ENCODE assay signal across 8 mouse cellular contexts in the genomic region with DNA sequence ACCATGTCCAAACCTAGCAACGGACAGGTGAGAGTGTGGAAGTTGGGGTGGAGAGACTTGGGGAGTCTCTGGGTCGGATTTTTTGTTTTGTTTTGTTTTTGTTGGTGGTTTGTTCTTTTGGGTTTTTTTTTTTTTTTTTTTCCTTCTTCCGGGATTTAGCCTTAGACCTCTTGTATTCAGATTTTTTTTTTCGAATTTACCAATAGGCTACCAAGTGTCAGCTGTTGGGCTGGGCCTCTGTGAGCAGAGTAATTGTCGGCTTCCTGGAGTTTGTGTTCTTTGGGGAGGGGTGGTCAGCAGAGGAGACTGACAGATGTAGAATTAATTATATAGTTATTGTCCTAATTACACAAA. TPM values are rescaled to one million over a fixed set of nuclear protein-coding genes. Genes with fewer than 3 reads are reported as not detected.
DNase-seq lines count a peak whose midpoint lies in the region; ATAC-seq and TF ChIP-seq lines count a peak whose summit lies in the region.

No protein-coding gene starts in this region.

- H3K4me3 ChIP-seq in spleen, adult 2 months (ENCODE audit: extremely low read depth, insufficient read depth, insufficient read length), result peak overlapping the region; percentile 82
- peak overlapping the region; percentile 94 for H3K4me3 ChIP-seq in forebrain, embryonic 11.5 days (ENCODE audit: low read depth, low read length)
- peak overlapping the region; percentile 92 for H3K4me3 ChIP-seq in kidney, embryonic 14.5 days (ENCODE audit: low read length)
- H3K4me3 ChIP-seq in midbrain, embryonic 11.5 days (ENCODE audit: low read depth, low read length), result peak overlapping the region; percentile 95

- peaks cover 5% of the 10 kb centered on the region; the same call in 1 of the 2 replicates for H3K4me1 ChIP-seq in spleen, adult 2 months (ENCODE audit: control insufficient read depth, insufficient read depth, insufficient read length)
- peaks cover 7% of the 10 kb centered on the region for H3K4me1 ChIP-seq in forebrain, embryonic 11.5 days (replicated peaks; ENCODE audit: control insufficient read depth, insufficient read depth, low read length)
- peaks cover 13% of the 10 kb centered on the region for H3K4me1 ChIP-seq in kidney, embryonic 14.5 days (ENCODE audit: control insufficient read depth, insufficient read depth, low read length)
- H3K4me1 ChIP-seq in midbrain, embryonic 11.5 days (ENCODE audit: control insufficient read depth, insufficient read depth, low read length), result peaks cover 21% of the 10 kb centered on the region

- WGBS in spleen, adult 2 months, result 1% methylated on average over 5 of the region's 5 CpGs
- 2% methylated on average over 5 of the region's 5 CpGs for WGBS in forebrain, embryonic 11.5 days
- WGBS in kidney, embryonic 14.5 days, result under 1% methylated on average over 5 of the region's 5 CpGs
- 7% methylated on average over 5 of the region's 5 CpGs for WGBS in midbrain, embryonic 11.5 days

- H3K27ac ChIP-seq in spleen, adult 2 months (ENCODE audit: insufficient read depth, low read length), result peak overlapping the region; percentile 87
- peak overlapping the region; percentile 94; the same call in 1 of the 2 replicates for H3K27ac ChIP-seq in forebrain, embryonic 11.5 days (ENCODE audit: low read depth, low read length)
- H3K27ac ChIP-seq in kidney, embryonic 14.5 days (ENCODE audit: low read depth, low read length), result peak overlapping the region; percentile 97
- no peak overlapping the region for H3K27ac ChIP-seq in midbrain, embryonic 11.5 days (ENCODE audit: low read depth, low read length)

- peak overlapping the region; percentile 98 for H3K9ac ChIP-seq in forebrain, embryonic 11.5 days (ENCODE audit: low read length)
- peak overlapping the region; percentile 93 for H3K9ac ChIP-seq in kidney, embryonic 14.5 days (ENCODE audit: low read depth, low read length)
- H3K9ac ChIP-seq in midbrain, embryonic 11.5 days (ENCODE audit: low read length), result peak overlapping the region; percentile 99

- H3K27me3 ChIP-seq in spleen, adult 2 months (ENCODE audit: control insufficient read depth, insufficient read depth, low read length), result no peaks in the 10 kb centered on the region
- no peaks in the 10 kb centered on the region for H3K27me3 ChIP-seq in forebrain, embryonic 11.5 days (ENCODE audit: control insufficient read depth, insufficient read depth, low read length)
- no peaks in the 10 kb centered on the region for H3K27me3 ChIP-seq in kidney, embryonic 14.5 days (ENCODE audit: control insufficient read depth, insufficient read depth, low read length)
- H3K27me3 ChIP-seq in midbrain, embryonic 11.5 days (ENCODE audit: control insufficient read depth, insufficient read depth, low read length), result no peaks in the 10 kb centered on the region

- H3K4me2 ChIP-seq in forebrain, embryonic 11.5 days (ENCODE audit: low read depth, low read length, severe bottlenecking), result peak overlapping the region; percentile 98
- H3K4me2 ChIP-seq in kidney, embryonic 14.5 days (replicated peaks; ENCODE audit: low read depth, low read length), result peak overlapping the region; percentile 90
- H3K4me2 ChIP-seq in midbrain, embryonic 11.5 days, result peak overlapping the region; percentile 98

- TF ChIP-seq CTCF in spleen, adult 2 months (IDR thresholded peaks at IDR 0.05; ENCODE audit: extremely low read depth, insufficient read depth, insufficient read length, insufficient replicate concordance), result no peak

- H3K36me3 ChIP-seq in spleen, adult 2 months (ENCODE audit: control insufficient read depth, insufficient read depth, low read length), result peaks cover 12% of the 10 kb centered on the region
- peaks cover 15% of the 10 kb centered on the region; the same call in 1 of the 2 replicates for H3K36me3 ChIP-seq in forebrain, embryonic 11.5 days (ENCODE audit: control insufficient read depth, insufficient read depth, low read length)
- H3K36me3 ChIP-seq in kidney, embryonic 14.5 days (ENCODE audit: control insufficient read depth, insufficient read depth, low read length), result peaks cover 32% of the 10 kb centered on the region
- peaks cover 24% of the 10 kb centered on the region for H3K36me3 ChIP-seq in midbrain, embryonic 11.5 days (ENCODE audit: control insufficient read depth, insufficient read depth, low read length)

- no peaks in the 10 kb centered on the region for H3K9me3 ChIP-seq in forebrain, embryonic 11.5 days (ENCODE audit: control insufficient read depth, low read length)
- H3K9me3 ChIP-seq in kidney, embryonic 14.5 days (ENCODE audit: control insufficient read depth, low read length), result no peaks in the 10 kb centered on the region
- H3K9me3 ChIP-seq in midbrain, embryonic 11.5 days (ENCODE audit: control insufficient read depth, low read length), result no peaks in the 10 kb centered on the region

- no peak for TF ChIP-seq POLR2A in spleen, adult 2 months (IDR thresholded peaks at IDR 0.05; ENCODE audit: low read depth, low read length)

- no peak for ATAC-seq in forebrain, embryonic 11.5 days (replicated peaks; ENCODE audit: low FRiP score)
- ATAC-seq in kidney, embryonic 14.5 days (ENCODE audit: low FRiP score, low TSS enrichment), result no peak
- no peak for ATAC-seq in midbrain, embryonic 11.5 days (ENCODE audit: low FRiP score)
- ATAC-seq in cerebellum, adult (ENCODE audit: insufficient number of reproducible peaks, low FRiP score, low TSS enrichment), result no peak

- DNase-seq in spleen, adult 2 months (ENCODE audit: low read depth in 1 of 2, low spot score in 2 of 2), result no peak
- DNase-seq in spleen, postnatal 10 days (ENCODE audit: low spot score in 2 of 2), result no peak
- no peak for DNase-seq in forebrain, embryonic 11.5 days (ENCODE audit: low spot score)
- DNase-seq in midbrain, embryonic 11.5 days (ENCODE audit: low spot score, missing footprints), result no peak
- DNase-seq in layer of hippocampus, adult 9-10 months (ENCODE audit: low spot score), result no peak
- DNase-seq in thymus, postnatal 0 days (ENCODE audit: low spot score), result no peak

RNA-seq across cellular contexts. Expression of a gene that starts 1.6 kb away (rescaled TPM):
- 200 and 246 TPM in 2 replicates for polyA plus RNA-seq in spleen, adult 2 months (2012; rRNA removed)
- polyA plus RNA-seq in forebrain, embryonic 11.5 days (2014; fragmentation: Nextera tagmentation; extraction: Ambion mirVana), result 90.4 and 96.8 TPM in 2 replicates
- polyA plus RNA-seq in kidney, embryonic 14.5 days (2014; fragmentation: Nextera tagmentation; extraction: Ambion mirVana), result 70.5 and 76.9 TPM in 2 replicates
- polyA plus RNA-seq in midbrain, embryonic 11.5 days (2014; fragmentation: Nextera tagmentation; extraction: Ambion mirVana), result 56.9 and 60.5 TPM in 2 replicates
- polyA plus RNA-seq in thymus, postnatal 0 days (2015; fragmentation: Nextera tagmentation; extraction: Ambion mirVana), result 38.6 and 47.9 TPM in 2 replicates

RNA-seq across cellular contexts. Expression of a gene that starts 1.8 kb away (rescaled TPM):
- polyA plus RNA-seq in spleen, adult 2 months (2012; rRNA removed), result 15.9 and 16.0 TPM in 2 replicates
- 1.1 and 1.7 TPM in 2 replicates for polyA plus RNA-seq in forebrain, embryonic 11.5 days (2014; fragmentation: Nextera tagmentation; extraction: Ambion mirVana)
- 1.7 and 1.9 TPM in 2 replicates for polyA plus RNA-seq in kidney, embryonic 14.5 days (2014; fragmentation: Nextera tagmentation; extraction: Ambion mirVana)
- polyA plus RNA-seq in midbrain, embryonic 11.5 days (2014; fragmentation: Nextera tagmentation; extraction: Ambion mirVana), result 0.83 and 1.5 TPM in 2 replicates
- 7.6 TPM in 2 replicates for polyA plus RNA-seq in thymus, postnatal 0 days (2015; fragmentation: Nextera tagmentation; extraction: Ambion mirVana)

RNA-seq across cellular contexts. Expression of a gene that starts 14.4 kb away (rescaled TPM):
- 0.05 and 0.08 TPM in 2 replicates for polyA plus RNA-seq in spleen, adult 2 months (2012; rRNA removed)
- not detected in 2 replicates for polyA plus RNA-seq in forebrain, embryonic 11.5 days (2014; fragmentation: Nextera tagmentation; extraction: Ambion mirVana)
- 5.4 and 7.7 TPM in 2 replicates for polyA plus RNA-seq in kidney, embryonic 14.5 days (2014; fragmentation: Nextera tagmentation; extraction: Ambion mirVana)
- polyA plus RNA-seq in midbrain, embryonic 11.5 days (2014; fragmentation: Nextera tagmentation; extraction: Ambion mirVana), result not detected in 2 replicates
- 0.57 and 0.81 TPM in 2 replicates for polyA plus RNA-seq in thymus, postnatal 0 days (2015; fragmentation: Nextera tagmentation; extraction: Ambion mirVana)

RNA-seq across cellular contexts. Expression of a gene that starts 18.0 kb away (rescaled TPM):
- polyA plus RNA-seq in spleen, adult 2 months (2012; rRNA removed), result 0.04 TPM in 1 of 2 replicates, not detected in the other
- polyA plus RNA-seq in forebrain, embryonic 11.5 days (2014; fragmentation: Nextera tagmentation; extraction: Ambion mirVana), result not detected in 2 replicates
- not detected in 2 replicates for polyA plus RNA-seq in kidney, embryonic 14.5 days (2014; fragmentation: Nextera tagmentation; extraction: Ambion mirVana)
- polyA plus RNA-seq in midbrain, embryonic 11.5 days (2014; fragmentation: Nextera tagmentation; extraction: Ambion mirVana), result 0.05 and 0.15 TPM in 2 replicates
- not detected in 2 replicates for polyA plus RNA-seq in thymus, postnatal 0 days (2015; fragmentation: Nextera tagmentation; extraction: Ambion mirVana)

RNA-seq across cellular contexts. Expression of a gene that starts 20.6 kb away (rescaled TPM):
- polyA plus RNA-seq in spleen, adult 2 months (2012; rRNA removed), result 12.0 and 13.1 TPM in 2 replicates
- polyA plus RNA-seq in forebrain, embryonic 11.5 days (2014; fragmentation: Nextera tagmentation; extraction: Ambion mirVana), result 2.1 and 2.8 TPM in 2 replicates
- polyA plus RNA-seq in kidney, embryonic 14.5 days (2014; fragmentation: Nextera tagmentation; extraction: Ambion mirVana), result 2.1 and 3.7 TPM in 2 replicates
- polyA plus RNA-seq in midbrain, embryonic 11.5 days (2014; fragmentation: Nextera tagmentation; extraction: Ambion mirVana), result 2.5 and 2.9 TPM in 2 replicates
- 1.6 and 1.7 TPM in 2 replicates for polyA plus RNA-seq in thymus, postnatal 0 days (2015; fragmentation: Nextera tagmentation; extraction: Ambion mirVana)
